Mouse (Mus musculus) olfactory bulb, adult 2 months (tissue): ENCODE results near the gene Bcl6.

Experiments
- CTCF ChIP-seq: fragments of 200-500 bp; IDR thresholded peaks from 2 replicates; pipeline ENCODE4 v1.5.1; 2012; ENCODE audit warnings: low read depth, mild to moderate bottlenecking, low read length, moderate library complexity; ENCODE audit not compliant: insufficient read depth
- POLR2A ChIP-seq: fragments of 200-500 bp; IDR thresholded peaks from 2 replicates; pipeline ENCODE4 v1.6.1; 2012; ENCODE audit warnings: mild to moderate bottlenecking, low read depth, low read length, moderate library complexity; ENCODE audit not compliant: insufficient read depth

DNA sequence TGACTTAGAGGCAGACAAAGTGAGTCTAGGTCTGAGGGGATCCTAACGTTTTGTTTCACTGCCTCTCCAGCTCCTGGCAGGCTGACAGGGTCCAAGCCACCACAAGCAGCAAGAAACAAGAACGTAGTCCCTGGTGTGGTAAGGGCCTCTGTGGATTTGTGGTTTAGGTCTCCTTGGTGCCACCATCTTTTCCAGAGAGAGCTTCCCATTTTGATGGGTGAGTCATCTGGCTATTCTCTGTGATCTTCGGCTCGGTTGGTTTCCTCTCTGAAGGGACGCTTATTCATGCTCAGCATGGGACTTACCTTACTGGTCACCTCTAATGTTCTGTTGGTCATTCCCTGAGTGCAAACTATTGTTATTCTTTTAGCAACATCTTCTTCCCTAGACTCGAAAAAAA, 27.6 kb upstream of the Bcl6 start:
- TF ChIP-seq CTCF (no peak), POLR2A (no peak)
